Mouse (Mus musculus) cerebellum, adult 9-11 months (tissue): ENCODE measurements around the gene Ugt1a9.
"Not testable (repeated sequence)": the region's sequence is repeated elsewhere in the genome, so short reads cannot be mapped to it uniquely, and the experiment has no call there.

Source experiments
- DNase-seq: peaks from one replicate; pipeline ENCODE4 v3.0.0; 2022

The Ugt1a9 gene

DNA sequence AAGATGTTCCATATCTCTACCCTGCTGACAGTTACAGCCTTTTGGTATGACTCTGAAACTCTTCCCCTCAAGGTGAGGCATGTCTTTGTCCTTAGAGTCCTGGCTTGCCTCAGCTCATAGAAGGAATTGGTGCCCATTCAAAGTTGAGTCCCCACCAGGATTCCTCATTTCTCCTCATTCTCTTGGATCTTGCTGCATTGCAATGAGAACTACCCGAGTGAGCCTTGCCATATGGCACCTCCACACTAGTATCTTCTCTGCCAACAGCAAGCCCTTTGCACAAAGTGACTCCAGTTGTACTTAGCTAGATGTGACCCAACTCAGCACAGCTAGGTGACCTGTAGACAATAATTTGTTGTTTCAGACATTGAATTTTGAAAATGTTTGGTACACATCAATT is 153.0 kb downstream of the Ugt1a9 start:
- no peak for DNase-seq

DNA sequence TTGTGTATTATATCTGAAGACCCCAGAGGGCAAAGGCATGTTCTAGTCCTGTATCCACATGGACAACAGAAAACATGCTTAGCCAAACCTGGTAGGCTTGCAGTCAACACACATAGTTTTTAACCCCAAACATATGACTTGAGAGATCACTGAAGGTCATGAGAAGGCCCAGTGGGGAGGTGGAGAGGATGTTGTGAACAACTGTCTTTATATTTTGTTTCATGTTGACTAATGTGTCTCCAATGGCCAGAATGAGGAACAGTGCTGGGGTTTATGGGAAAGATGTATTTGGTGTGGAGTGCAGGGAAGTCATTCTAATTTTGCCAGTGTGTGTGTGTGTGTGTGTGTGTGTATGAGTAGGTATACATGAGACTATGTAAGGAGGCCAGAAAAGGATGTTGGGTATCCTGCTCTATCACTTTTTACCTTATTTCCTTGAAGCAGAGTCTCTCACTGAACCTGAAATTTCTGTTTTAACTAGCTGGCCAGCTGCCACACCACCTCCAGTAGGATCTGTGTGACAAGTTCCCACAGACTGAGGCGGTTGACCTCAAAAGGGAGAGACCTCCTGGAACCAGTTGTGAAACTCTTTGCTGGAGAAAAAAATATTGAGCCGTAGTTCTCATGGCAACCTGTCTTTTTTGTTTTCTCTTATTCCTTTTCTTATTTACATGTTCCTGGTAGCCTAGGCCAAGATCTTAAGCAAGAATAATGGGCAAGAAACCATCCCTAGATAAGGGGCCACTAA is 153.6 kb downstream of the Ugt1a9 start:
- no peak for DNase-seq

DNA sequence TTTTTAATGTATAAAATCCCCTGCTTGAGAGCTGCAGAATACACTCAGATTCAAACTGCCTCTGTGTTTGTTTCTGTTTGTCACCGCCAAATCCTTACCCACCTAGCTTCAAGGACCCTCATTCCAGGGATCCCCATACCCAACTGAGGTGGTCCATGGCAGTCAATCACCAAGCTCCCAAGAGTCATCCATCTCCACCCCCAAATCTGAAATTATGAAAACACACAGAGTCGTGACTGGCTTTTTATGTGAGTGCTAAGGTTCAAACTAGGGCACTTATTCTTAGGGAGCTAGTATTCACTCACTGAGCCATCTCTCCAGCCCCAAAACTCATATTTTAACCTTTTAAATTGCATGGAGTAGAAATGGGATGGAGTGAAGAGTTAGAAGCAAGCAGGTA is 154.7 kb downstream of the Ugt1a9 start:
- not testable (repeated sequence) for DNase-seq

DNA sequence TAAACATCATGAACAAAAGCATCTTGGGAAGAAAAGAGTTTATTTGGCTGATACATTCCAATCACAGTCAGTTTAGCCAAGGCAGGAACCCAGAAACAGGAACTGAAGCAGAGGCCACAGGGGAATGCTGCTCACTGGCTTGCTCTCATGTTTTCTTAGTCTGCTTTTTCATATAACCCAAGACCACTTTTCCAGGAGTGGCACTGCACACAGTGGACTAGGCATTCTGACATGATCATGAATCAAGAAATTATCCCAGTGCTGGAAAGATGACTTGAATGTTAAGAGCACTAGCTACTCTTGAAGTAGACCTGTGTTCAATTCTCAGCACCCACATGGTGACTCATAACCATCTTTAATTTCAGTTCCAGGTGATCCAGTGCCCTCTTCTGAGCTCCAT is 155.1 kb downstream of the Ugt1a9 start:
- DNase-seq, result no peak

DNA sequence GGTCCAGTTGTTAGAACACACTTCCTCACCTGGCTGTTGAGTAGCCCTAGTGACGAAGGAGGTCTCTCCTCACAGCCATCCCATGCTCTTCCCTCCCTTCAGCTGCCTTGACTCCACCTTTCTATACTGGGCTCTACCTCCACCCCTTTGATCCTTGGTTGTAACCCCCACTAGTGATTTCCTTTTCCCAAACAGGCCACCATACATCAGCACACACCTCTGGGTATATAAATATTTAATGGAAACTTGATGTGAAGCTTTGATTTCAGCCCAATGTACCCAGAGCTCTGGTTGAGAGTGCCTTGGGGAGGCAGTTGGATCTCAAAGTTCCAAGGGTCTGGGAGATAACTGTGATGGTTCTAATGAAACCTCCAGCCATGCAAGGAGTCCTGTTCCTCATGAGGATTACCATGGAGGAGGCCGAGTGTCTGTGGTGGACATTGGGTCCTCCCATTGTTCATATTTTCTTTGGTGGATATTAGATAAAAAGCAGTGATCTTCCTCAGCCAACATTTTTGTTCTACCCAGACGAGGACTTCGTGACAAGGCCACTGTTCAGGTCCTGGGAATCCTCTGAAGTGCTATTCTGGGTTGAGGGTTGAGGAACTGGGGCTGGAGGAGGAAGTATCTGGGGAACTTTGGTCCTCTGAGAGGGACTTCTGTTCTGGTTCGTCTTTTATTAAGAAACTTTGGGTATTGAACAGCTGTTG is 156.2 kb downstream of the Ugt1a9 start, which contains the start of gene Mroh2a:
Mroh2a (plus strand) TSS at position 317 of the 710 bp plus-strand sequence.
- no peak for DNase-seq

DNA sequence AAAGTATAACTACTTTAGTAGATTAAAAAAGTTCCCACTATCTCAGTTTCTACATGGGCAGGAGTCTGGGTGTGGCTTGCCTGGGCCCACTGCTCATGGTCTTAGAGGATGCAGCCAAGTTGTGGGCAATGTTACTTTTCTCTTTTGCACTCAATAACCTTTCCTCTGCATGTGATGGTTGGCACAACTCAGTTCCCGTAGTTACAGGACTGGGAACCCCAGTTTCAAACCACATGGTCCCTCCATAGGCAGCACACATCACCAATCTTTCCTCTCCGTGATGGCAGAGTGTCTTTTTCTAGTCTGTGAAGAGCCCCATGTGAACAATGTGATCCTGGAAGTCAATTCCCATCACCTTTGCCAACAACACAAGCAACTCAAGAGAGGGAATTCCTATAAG is 156.9 kb downstream of the Ugt1a9 start:
- no peak for DNase-seq

DNA sequence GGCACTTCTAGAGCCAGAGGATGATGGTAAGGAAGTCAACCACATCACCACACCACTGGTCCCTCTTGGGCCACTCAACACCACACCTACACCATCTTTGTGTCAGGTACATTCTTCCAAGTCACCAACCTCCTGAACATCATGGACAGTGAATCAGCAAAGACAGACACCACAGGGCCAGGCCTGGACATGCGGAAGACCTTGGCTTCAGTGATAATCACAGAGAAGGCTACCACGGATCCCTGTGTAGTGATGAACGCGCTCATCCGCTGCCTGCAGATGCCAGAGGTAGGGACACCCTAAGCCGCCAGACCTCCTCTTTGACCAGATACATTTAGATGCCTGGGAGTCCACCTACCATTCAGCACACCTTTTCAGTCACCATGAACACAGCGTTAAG is 157.5 kb downstream of the Ugt1a9 start:
- no peak for DNase-seq

DNA sequence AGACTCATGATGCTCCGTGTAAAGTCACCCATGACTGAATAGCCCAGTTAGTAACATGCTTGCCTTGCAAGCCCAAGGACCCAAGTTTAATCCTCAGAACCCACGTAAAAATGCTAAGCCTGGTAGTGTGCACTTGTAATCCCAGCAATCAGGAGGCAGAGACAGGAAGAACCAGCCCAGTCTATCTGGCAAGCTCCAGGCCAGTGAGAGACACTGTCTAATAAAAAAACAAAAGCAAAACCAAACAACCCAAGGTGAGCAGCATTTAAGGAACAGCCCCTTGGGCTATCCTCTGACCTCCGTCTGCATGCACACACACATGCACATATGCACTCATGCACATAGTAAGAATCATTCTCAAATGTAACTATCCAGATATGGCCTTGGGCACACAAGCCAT is 159.0 kb downstream of the Ugt1a9 start:
- no peak for DNase-seq

DNA sequence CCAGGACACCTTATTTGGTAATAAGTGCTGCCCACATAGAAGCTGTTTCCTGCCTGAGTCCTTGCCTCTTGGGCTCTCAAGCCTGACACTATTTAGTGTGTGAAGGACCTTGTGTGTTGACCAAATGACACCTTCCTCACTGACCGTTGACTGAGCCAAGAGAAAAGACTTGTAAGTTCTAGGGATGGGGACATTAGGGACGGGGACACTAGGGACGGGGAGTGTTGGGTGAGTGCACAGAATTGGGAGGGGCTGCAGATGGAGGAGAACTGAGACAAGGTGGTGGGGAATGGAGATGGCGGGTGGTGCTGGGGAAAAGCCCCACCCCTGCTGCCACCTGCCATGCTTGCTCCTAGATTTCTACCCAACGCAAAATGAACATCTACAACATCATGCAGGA is 159.4 kb downstream of the Ugt1a9 start:
- DNase-seq, result no peak

DNA sequence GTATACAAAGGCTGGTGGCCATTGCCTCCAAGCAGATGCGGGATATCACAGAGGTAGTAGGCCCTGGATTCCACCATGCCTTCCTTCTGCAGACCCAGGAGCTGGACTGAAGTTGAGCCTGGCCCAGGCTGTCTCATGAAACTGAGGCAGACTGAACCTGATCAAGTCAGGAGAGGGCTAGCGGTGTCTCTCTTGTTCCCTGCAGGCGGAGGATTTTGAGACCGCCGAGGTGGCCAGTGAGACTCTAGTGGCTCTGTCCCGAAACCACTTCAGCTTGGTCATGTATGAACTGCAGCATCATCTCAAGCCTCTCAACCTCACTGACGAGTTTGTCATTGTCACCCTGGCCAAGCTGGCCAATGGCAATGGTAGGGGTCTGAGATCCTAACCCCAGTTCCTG is 159.8 kb downstream of the Ugt1a9 start:
- no peak for DNase-seq

DNA sequence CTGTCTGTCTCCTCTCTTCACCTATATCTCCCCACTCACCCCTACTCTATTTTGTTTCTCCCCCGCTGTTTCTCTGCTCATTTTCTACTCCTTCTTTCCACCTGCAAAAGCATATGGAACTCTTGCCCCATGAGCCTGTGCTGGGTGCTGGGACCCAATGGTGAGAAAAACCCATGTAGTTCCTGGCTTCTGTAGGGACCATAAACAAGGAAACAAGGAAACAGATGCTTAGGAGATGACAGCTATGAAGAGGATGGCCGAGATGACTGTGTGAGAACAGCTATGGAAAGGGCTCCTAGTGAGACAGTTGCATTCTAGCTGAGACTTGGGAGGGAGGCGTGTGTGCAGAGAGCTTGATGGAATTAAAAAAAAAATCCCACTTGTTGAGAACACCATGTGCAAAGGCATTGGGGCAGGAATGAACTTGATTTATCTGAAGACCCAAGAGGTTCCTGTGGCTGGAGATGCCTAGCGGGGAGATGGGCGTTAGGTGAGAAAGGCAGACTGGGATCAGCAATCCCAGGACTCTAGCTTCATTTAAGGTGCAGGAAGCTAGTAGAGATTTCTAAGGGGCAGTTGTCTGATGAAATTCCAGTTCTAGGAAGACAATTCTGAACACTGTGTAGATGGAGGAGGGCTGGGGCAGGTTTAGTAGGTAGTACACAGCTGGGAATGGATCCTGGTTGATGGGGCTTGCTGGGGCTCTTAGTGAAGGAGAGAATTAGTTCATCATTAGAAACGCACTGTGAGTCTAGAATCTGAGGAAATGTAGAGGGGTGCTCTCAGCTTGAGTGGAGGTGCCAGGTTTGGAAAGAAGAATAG is 160.6 kb downstream of the Ugt1a9 start:
- no peak for DNase-seq

DNA sequence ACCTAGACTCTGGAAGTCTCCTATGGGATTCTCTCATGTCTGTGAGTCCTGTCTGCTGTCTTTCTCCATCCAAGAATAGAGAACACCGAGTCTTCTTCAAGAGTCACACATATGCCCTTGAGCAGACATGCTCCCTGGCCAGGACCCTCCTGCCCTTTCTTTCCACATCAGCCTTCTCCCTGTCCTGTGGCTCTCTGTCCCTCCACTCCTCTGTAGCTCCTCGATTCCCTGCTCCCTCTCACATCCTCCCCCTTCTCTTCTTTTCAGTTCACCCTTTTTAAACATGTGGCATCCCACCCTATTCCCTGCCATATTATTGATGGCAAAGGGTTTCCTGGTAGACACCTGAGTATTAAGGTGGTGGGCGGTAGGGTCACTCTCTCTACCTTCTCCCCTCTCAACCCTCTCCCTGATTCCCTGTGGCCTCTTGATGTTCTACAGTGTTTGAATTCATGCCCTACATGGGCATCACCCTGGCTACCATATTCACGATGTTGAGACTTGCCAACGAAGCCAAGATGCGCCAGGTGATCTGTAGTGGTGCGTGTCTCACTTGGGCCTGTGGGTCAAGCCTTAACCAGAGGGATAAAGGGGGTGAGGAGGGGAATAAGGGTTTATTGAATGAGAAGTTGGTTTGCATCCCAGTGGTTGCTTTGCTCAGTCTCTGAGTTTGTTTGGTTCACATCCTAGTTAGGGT is 161.4 kb downstream of the Ugt1a9 start:
- no peak for DNase-seq

DNA sequence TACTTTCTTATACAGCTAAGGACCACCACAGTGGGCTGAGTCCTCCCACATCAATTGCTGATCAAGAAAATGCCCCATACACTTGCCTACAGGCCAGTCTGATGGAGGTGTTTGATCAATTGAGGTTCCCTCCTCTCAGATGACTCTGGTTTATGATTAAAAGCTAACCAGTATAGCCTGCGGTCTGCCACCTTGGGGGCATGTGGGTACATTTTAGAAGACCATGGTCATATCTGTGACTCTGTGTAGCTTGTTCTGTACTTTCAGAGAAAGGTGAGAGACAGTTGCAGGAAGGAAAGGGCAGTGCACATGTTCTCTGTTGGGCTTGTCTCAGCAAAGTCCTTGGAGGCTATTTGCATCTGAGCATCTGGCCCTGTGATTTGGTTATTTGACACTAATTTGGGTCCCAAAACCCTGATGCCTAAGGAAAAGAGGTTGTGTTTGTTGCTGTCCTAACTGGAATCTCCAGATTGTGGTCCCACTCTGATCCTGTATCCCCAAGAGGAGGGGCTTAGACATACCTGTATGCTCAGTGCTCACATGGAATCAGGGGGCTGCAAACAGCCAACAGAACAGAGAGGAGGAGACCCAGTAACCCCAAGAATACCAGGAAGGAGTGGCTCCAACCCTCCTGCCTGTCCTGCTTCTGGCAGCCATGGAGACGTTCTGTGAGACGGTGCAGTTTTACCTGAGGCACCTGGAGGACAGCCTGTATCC is 162.2 kb downstream of the Ugt1a9 start:
- no peak for DNase-seq

DNA sequence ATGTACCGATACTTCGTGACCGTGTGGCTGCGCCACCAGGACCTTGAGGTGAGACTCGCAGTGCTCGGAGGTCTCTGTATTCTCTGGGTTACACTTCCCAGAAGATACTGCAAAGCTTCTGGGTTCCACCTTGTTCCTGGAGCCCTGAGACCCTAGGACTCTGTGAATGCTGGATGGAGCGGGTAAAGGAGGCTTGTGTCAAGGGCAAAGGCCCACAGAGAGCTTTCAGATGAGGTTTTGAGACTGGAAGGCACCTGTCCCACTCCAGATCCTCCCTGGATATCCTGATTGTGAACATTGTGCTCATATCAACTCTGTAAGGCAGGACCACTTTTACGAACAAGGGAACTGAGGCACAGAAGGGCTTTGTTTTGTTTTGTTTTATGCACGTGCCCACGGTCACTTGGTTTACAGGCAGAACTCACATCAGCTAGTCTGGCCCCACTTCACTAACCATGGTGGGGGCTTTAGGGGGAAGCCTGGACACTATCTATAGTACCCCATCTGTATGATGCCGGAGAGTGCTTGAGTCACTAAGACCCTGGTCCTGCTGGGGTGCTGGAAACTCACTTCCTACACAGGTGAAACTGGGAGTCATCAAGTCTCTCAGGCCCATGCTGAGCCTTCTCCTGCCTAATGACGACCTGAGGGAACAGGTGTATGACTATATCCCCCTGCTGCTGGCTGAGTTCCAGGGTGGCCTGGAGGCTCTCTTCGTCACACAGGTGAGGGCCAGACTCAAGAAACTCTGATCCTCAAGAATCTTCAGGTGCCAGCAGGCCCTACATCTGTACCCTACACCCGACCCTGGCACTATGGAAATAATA is 163.0 kb downstream of the Ugt1a9 start:
- no peak for DNase-seq

DNA sequence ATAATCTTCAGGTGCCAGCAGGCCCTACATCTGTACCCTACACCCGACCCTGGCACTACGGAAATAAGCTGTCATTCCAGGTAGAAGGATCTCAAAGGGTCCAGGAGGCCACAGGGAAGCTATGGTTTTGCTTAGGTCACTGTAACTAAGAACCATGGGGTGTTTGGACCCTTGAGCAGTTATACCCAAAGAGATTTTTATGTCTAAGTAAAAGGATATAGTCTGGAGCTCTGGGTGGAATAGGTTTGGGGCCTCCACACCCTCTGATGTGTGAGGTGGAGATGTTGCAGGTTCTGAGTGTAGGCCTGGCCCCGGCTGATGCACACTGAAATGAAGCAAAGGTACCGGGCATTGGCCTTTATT is 163.6 kb downstream of the Ugt1a9 start:
- no peak for DNase-seq

DNA sequence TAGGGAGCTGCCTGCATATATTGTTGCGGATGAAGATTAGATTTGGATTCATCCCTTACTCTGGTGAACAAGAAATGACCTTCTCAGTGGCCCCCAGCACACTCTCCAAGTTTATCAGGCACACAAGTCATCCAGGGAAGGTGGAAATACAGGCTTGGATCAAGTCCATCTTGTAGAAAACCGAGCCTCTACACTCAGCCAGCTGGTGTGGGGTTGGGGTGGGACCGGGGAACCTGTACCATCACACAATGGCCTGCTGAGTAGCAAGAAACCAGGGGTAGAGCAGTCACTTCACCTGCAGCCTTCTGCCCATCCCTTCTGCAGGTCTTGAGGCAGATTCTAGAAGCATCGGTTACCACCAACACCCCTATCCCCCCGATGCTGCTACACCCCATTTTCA is 164.0 kb downstream of the Ugt1a9 start:
- no peak for DNase-seq

DNA sequence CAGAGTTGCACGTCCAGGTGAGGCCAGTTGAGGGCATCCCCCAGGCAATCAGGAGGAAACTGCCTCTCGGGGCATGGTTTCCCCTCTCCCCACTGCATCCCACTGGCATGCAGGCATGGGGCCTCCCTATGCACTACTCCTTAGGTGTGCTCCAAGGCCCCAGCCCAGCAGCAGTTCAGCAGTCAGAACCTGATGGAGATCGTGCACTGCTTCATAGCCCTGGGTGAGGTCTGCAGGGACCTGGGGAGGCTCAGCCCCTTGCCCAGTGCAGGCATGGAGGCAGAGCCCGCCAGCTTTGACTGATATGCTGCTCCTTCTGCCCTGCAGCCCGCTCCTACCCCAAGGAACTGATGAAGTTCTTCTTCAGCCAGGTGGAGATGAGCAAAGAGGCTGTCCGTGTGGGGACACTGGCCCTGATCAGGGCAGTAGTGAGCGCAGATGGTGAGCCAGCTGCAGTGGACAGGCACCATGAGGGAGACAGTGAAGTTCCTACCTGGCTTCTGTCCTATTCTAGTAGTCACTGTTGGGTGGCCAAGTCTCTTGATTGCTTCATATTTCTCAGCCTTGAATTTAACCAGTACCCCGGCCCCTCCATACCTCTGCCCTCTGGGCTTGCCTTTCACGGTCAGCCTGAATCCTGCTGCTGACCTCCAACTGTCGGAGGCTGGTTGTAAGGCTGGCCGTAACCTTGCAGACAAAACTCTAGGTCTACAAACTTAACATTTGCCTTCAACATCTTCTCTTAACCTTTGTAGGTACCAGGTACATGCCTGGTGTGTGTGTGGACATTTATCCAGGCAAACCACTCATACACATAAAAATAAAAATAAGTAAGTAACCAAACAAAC is 164.7 kb downstream of the Ugt1a9 start:
- DNase-seq, result no peak

DNA sequence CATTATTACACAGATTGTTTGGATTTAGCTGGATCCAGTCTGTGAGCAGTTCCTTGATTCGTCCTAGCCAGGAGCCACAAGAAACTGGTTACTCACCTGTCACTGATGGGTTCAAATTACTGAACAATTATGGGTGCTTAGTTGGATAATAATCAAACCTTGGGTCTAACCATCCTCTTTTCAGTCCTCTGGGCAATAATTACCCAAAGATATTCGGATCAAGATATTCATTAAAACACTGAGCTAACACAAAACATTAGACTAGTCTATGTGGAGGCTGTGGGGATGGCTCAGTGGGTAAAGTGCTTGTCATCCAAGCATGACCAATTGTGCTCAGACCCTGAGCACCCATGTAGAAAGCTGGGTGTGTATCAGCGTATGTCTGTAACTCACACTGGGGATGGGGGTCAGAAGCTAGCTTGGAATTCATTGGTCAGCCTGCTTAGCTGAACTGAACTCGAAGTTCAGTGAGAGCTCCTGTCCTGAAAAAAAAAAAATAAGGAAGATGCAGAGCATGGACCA is 165.4 kb downstream of the Ugt1a9 start:
- no peak for DNase-seq

DNA sequence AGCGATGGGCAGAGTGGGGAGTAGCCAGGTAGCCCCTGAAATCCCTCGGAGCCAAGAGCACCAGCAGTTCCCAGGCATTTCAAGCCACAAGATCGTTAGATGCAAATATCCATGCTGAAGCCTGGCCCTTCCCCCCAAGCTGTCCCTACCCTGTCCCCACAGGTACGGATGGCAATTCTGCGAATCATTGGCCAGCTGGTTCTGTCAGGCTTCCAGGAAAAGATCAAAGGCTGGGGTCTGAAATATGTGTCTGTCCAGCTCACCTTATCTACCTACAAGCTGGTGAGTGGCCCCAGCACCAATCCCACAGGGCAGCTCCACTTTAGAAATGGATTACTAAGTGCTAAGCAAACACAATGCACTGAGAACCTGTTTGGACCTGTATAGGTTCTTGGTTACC is 166.7 kb downstream of the Ugt1a9 start:
- DNase-seq, result no peak

DNA sequence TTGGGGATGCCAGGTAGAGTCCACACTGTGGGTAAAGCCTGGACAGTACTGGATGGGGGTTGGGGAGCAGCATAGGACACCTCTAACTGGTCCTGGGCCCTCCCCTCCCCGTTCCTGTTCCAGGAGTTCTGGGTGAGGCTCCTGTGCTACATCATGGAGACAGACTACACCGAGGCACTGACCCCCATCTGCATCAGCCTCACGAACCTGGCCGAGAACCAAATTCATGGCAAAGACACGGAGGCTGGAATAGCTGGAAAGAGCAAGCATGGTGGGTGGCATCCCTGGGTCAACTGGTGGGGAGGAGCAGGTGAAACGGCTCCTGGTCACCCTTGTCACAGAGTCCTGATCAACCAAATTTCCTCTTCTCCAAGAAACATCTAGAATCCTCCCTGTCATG is 168.2 kb downstream of the Ugt1a9 start:
- no peak for DNase-seq
